Mouse (Mus musculus): ENCODE data around the gene Card14.
"Not testable (repeated sequence)": the region's sequence is repeated elsewhere in the genome, so short reads cannot be mapped to it uniquely, and the experiment has no call there.

Gene Card14

DNA sequence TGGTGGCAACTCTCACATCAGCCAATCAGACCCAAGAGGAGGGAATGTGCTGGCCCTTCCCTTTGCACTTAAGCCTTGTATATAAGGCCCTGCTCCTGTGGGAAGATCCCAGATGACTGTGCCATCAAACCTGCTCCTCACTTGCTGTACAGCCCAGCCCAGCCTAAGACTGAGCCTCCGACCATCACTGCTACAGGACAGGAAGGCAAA, at the start of gene Card14:
TSS of gene Card14 (plus strand) at position 111 of the 210 bp plus-strand sequence.
- no peak for DNase-seq (ENCODE audit: extremely low spot score, low read depth, low spot score)

DNA sequence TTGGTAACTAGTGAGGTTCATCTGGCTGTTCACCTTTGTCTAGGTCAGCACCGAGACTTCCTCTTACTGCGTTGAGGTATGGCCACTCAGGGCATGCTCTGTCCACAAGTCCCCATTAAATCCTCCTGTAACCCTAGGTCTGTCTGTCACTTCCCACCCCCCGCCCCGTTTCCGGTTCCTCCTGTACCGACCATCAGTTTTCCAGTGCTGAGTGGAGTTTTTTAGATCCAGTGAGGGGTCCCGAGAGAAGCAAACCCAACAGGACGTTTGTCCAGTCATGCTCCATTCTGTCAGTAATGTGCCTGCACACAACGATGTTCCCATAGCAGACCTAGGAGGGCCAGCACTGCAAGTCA, 49.4 kb upstream of the Card14 start:
- no peak for DNase-seq (ENCODE audit: extremely low spot score, low read depth, low spot score)

DNA sequence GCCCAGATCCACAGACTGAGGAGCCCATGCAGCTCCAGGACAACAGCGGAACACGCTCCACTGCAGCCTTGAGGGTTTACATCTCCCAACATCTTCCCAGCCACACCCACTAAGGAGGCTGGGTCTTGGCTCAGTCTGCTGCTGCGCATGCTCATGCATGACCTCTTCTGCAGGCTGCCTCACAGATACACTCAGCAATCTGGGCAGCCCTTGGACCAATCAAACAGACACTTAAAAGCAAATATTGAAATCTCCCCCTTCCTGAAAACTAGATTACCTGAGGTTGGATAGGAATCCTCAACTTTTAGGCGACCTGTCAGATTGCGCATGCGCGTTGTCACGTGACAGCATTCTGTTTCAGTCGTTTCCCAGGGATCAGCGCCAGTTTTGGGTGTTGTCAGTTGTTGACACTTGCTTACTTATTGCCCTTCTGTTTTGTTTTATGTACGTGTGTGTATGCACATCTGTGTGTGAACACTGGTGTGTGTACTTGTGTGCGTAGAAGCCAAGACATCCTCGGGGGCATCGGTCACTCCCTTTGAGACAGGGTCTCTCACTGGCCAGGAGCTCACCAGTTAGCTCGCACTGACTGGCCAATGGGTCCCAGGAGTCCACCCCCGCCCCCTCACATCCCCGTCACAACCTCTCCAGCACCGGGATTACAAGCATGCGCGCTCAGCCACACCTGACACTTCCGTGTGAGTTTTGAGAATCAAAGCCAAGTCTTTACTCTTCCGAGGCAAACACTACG, 48.8 kb upstream of the Card14 start:
- no peak for DNase-seq (ENCODE audit: extremely low spot score, low read depth, low spot score)

DNA sequence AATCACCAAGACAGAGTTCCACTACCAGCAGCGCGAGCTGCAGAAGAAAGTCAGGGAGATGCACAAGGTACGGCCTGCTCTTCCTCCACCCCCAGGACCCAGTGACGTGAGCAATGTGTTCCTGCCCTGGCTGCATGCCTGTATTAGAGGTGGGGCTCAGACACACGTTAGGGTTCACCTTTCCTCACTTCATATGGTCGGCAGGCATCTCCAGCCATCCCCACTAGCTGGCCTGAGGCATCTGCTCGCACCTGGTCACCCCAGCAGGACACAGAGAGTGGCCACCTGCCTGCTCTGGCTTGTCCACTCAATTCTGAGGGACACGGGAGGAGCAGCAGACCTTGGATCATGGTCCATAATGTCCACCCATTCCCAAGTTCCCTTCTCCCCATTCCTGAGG, 47.6 kb upstream of the Card14 start:
- DNase-seq (ENCODE audit: extremely low spot score, low read depth, low spot score), result no peak

DNA sequence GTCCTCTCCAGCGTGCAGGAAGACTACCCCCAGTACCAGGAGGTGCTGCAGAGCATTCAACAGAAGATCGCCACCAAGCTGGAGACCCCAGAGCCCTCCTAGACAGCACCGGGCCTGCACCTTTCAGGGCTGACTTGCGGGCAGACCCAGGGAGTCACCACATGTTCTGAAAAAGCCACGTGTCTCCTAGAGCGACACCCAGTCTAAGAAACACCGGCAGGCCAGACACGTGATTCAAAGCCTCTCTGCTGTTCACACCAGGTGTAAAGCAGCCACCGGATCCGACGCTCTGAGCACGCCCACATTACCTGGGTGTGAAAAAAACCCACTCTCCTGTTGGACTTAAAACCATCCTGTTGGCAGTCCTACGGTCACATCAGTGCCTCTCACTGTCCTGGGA, 43.2 kb upstream of the Card14 start:
- DNase-seq (ENCODE audit: extremely low spot score, low read depth, low spot score), result no peak

DNA sequence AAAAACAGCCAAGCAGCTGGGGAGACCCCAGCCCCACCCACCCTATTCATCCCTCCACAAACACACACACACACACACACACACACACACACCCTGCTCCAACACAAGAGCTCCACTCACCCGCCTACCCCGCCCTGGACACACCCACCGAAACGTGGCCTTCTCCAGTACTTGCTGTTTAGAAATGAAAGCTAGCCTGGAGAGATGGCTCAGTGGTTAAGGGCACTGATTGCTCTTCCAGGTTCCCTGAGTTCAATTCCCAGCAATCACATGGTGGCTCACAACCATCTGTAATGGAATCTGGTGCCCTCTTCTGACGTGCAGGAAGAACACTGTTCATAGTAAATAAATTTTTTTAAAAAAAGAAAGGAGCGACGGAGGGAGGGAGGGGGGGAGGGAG, 41.8 kb upstream of the Card14 start:
- DNase-seq (ENCODE audit: extremely low spot score, low read depth, low spot score), result no peak

DNA sequence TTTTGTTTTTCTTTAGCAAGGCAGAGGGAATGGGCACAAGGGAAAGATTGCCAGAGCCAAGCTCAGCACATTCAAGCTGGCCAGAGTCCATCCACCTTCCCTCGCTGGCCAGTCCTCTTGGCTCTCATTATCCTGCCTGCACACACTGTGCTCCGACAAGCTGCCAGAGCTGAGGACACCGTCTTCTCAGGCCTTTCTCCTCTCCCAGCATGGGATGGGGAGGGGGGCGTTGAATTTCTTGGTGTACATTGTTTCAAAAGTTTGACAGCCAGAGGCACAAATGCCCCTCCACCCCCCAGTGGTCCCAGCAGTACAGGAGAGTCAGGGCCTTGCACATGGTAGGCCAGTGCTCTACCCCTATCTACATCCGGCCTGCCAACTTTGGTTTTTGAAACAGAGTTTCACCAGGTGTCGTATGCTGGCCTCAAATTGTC, 40.3 kb upstream of the Card14 start:
- no peak for DNase-seq (ENCODE audit: extremely low spot score, low read depth, low spot score)

DNA sequence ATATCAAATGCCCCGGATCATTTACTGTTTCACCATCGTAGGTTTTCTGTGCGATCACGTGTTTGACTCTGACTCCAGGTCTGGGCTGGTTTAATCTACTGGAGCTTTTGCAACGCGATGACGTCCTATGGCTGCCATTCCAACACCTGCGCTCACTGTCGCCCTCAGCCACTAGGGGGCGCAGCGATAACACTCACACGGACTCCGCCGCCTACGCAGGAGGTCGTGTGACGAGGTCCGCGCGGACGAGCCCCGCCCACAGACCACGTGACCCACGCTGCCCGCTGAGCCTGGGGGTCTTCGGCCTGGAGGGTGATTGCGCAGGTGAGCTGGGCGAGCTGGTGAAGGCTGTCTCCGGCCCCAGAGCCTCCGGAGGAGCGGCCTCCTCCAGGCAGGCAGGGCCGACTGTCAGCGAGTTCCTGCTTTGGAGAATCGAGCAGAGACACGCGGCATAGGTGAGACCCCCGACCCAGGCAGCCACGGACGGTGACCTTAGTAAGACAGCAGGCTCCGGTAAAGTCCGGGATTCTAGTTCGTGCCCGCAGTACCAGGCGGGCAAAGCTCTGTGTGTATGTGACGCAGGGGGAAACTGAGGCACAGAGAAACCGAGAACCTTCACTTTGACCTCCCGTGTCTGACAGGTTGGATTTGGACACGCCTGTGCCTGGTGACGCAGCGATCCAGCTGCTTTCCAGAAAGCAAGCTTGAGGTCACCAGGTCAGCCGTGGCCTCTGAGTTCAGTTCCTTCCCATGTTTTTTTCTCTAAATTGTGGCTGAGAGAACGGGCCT, 39.6 kb upstream of the Card14 start, which contains the start of gene Gaa:
TSS of gene Gaa (plus strand) at position 120 of the 789 bp plus-strand sequence.
- peak; percentile 86 for DNase-seq (ENCODE audit: extremely low spot score, low read depth, low spot score)

DNA sequence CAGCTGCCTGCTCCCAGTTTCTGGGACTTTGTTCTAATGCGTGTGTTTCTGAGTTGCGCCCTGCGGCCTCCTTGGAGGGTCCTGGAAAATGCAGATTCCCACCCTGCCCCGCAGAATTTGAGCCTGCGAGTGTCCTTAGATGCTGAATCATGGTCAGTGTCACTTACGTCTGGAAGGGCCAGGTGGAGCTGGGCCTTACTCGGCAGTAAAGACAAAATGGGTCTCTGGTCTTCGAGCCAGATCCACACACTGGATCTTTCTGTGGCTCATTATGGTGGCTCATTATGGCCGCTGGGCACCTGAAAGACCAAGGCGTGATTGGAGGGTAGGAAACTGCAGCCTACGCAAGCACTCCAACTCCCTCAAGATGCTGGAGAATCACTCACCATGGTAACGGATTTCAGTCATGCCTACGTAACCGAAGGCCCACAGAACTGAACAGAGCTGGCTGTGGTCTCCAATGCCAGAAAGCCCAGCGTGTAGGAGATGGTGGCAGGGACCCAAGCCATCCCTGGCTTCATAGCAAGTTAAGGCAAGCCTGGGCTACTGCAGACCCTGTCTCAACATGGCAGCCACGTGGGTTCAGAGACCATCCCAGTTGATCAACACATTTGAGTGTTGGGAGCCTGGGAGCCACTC, 38.9 kb upstream of the Card14 start:
- DNase-seq (ENCODE audit: extremely low spot score, low read depth, low spot score), result no peak

DNA sequence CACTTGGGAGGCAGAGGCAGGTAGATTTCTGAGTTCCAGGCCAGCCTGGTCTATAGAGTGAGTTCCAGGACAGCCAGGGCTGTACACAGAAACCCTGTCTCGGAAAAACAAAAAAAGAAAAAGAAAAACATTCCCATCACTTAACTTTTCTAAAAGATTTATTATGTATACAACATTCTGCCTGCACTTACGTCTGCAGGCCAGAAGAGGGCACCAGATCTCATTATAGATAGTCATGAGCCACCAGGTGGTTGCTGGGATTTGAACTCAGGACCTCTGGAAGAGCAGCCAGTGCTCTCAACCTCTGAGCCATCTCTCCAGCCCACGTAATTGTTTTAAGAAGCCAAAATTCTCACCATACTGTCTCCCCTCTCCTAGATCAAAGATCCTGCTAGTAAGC, 35.1 kb upstream of the Card14 start:
- not testable (repeated sequence) for DNase-seq (ENCODE audit: extremely low spot score, low read depth, low spot score)

DNA sequence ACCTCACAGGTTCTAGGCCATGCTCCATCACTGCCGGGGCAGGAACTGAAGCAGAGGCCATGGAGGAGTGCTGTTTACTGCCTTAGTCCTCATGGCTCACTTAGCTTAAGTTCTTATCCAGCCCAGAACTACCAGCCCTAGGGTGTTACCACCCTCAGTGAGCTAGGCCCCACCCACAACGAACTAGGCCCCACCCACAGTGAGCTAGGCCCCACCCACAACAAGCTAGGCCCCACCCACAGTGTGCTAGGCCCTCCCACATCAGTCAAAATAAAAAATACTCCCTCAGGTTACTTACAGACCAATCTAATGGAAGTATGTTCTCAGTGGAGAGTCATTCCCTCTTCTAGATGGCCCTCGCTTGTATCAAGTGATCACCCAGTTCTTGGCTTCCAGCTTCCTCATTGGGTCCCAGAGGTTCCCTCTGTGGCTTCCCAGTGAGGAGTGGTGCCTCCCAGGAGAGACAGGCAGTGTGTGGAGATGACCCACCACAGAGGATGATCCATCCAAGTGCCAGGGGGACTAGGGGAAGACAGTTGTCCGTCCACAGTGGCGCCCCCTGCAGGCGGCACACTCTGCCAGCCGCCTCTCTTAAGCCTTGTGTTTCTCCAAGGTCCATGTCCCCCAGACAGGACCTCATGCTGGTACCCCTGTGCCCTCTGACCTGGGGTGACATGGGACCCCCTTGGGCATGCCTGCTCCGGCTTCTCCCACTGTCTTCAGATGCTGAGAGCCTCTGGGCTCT, 34.2 kb upstream of the Card14 start:
- no peak for DNase-seq (ENCODE audit: extremely low spot score, low read depth, low spot score)

DNA sequence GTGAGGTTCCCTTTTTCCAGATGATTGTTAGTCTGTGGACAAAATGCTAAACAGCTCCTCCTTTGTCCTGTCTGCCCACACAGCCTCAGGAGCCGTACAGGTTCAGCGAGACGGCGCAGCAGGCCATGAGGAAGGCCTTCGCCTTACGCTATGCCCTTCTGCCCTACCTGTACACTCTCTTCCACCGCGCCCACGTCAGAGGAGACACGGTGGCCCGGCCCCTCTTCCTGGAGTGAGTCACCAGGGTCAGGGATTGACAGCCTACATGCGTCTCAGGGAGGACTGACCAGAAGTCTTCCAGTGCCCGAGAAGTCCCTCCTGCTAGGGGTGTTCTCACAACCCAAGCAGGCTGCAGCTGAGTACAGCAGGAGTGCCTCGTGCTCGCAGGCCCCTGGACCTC, 26.5 kb upstream of the Card14 start:
- no peak for DNase-seq (ENCODE audit: extremely low spot score, low read depth, low spot score)

DNA sequence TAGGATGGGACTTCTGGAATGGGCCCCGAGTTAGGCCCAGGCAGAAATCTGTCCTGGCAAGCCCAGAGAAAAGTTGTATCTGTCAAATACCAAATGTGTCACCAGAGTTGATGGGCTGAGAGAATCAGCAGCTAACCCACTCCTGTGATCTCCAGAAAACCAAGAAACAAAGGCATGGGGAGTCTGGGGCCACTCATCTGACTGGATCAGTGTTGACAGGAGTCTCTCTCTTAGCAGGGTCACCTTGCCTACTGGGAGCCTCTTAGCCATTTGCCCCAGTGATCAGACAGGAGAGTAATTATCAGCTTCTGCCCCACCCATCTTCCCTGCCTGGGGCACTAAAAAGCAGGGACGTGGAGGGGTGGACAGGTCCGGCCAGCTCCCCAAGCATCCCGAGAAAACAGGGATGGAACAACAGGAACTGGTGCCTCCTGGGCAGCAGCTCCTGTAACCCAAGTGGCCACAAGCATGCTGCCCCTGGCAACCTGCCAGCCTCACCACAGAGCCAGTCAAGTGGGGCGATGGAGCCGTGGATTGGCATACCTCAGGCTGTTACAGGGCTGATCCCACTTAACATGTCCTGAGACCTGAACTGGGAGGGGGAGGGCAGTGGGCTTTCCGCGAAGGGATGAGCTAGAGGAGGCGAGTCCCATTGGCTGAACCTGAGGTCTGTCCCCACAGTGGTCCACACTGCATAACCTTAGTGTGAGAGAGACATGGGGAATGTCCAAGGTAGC, 21.6 kb upstream of the Card14 start:
- no peak for DNase-seq (ENCODE audit: extremely low spot score, low read depth, low spot score)

DNA sequence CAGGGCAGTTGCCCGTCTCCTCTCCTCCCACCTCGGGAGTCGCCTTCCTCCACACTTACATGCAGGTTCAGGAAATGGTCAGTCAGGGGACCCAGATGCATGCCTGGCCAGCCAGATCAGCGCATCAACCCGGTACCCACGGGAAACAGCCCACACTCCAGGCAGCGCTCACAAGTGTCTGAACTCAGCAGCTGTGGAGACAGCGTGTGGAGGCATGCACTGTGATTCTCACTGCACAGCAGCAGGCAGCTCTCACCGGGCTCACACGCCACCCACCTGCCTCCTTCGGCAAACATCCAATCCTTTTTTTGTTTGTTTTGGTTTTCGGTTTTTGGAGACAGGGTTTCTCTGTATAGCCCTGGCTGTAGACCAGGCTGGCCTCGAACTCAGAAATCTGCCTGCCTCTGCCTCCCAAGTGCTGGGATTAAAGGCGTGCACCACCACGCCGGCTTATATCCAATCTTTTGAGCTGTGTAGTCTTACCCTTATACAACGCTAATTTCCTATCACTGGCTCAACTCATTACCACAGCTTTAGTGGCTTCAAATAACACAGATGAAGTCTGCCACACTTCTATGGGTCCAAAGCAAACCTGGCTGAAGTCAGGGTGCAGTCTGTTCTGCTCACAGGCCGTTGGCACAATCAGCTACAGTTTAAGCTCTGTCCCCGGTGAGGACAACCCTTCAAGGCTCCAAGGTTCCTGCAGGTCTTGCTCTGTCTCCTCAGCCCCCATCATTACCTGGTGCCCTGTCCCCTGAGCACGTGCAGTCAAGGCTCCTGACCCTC, 20.2 kb upstream of the Card14 start:
- no peak for DNase-seq (ENCODE audit: extremely low spot score, low read depth, low spot score)

DNA sequence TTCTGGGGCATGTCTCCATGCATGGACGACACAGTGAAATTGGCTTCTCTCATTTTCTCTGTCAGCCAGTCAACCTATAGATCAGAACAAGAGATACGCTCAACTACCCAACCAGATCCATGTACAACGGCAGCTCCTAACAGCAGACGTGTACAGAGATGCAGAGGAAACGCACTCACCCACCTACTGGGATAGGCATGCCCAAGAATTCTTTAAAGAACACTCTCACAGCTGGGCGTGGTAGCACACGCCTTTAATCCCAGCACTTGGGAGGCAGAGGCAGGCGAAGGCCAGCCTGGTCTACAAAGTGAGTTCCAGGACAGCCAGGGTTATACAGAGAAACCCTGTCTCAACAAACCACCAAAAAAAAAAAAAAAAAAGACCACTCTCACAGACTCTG, 14.7 kb upstream of the Card14 start:
- DNase-seq (ENCODE audit: extremely low spot score, low read depth, low spot score), result not testable (repeated sequence)

DNA sequence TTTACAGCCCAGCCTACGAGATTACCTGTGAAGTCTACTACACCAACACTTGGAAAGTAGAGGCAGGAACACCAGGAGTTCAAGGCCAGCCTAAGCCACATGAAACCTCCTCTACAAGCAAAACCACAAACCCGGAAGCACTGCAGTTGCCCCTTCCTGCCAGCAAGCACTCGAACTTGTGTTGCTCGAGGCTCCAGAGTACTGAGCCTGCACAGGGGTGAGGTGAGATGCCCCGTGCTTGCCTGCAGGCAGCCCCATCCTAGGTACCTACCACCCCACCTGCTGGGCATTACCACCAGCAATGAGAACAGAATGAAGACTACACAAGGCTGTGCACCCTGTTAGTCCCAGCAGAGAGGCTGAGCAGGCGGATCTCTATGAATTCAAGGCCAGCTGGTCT, 9.6 kb upstream of the Card14 start:
- no peak for DNase-seq (ENCODE audit: extremely low spot score, low read depth, low spot score)

DNA sequence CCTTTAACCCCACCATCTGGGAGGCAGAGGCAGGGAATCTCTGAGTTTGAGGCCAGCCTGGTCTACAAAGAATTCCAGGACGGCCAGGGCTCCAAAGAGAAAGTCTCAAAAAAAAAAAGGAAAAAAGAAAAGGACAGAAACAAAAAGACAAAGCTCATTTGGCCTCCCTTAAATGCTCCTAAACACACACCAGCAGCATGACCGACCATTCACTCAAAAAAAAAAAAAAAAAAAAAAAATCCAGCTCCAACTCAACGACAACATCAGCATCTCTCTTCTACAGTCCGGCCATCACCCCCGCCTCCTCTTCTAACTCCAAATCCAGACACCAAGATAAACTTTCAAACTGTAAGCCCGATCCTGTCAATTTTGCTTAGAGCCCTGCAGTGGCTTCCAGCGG, 8.7 kb upstream of the Card14 start:
- no peak for DNase-seq (ENCODE audit: extremely low spot score, low read depth, low spot score)

DNA sequence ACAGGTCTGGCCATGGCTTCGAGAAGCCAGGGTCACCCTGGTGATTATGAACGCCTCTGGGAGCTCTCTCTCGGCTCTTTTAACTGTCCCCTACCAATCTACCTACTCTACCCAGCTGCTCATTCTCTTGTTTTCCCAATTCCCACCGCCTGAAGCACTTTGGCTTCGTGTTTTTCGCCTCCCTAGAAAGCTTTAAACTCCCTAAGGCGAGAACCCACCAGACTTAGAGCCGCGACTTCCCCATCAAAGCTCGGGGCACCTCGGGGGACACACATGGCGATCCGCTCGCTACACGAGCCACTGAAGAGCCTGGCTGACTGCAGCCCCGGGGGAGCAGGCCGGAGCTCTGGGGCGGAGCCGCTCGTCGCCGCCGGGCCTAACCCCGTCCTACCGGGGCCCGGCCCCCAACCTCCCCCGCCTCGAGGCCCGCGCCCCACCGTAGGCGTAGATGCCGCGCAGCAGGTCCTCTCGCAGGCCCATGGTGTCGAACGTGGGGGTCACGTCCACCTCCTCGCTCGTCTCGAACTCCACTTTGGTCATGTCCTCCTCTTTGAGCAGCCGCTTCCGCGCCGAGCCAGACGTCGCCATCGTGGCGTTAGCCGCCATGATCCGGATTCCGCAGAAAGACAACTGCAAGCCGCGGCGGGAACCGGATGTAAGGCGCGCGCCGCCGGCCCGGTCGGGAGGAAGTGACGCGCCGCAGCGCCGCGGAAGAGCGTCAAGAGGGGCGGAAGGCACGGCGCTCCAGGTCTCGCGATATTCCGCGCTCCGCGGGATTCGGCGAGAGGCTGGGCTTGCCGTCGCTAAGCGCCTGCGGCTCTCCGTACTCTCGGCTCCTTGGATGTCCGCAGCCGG, 8.0 kb upstream of the Card14 start, which contains the start of gene Eif4a3:
TSS of gene Eif4a3 (minus strand) at position 699 of the 855 bp plus-strand sequence.
- peak; percentile 94 for DNase-seq (ENCODE audit: extremely low spot score, low read depth, low spot score)
